In genomic region chr16:29734324-29734723, GRCm38 (mm10) we compare ENCODE assay signal across 7 mouse cellular contexts.
DNase-seq lines count a peak whose midpoint lies in the region; ATAC-seq and TF ChIP-seq lines count a peak whose summit lies in the region.

No protein-coding gene starts in this region.

- no peaks in the 10 kb centered on the region for H3K4me1 ChIP-seq in MEL (ENCODE audit: control insufficient read depth in 1 of 2, insufficient read depth in 2 of 2, low read length in 2 of 2)
- H3K4me1 ChIP-seq in heart, embryonic 10.5 days, result peaks cover 49% of the 10 kb centered on the region
- peaks cover 11% of the 10 kb centered on the region for H3K4me1 ChIP-seq in liver, postnatal 0 days (ENCODE audit: insufficient read depth)
- H3K4me1 ChIP-seq in olfactory bulb, adult 2 months (ENCODE audit: control insufficient read depth, insufficient read depth, low read length), result peaks cover 11% of the 10 kb centered on the region

- TF ChIP-seq POLR2A in MEL (IDR thresholded peaks at IDR 0.05; ENCODE audit: control insufficient read depth in 1 of 2, insufficient read depth in 1 of 2, low read depth in 1 of 2, low read length in 2 of 2, poor library complexity in 1 of 2), result no peak
- TF ChIP-seq POLR2A in olfactory bulb, adult 2 months (IDR thresholded peaks at IDR 0.05; ENCODE audit: insufficient read depth, low read depth, low read length), result no peak

- H3K4me2 ChIP-seq in liver, postnatal 0 days (ENCODE audit: low read depth, low read length), result peak overlapping the region; percentile 14; the same call in 1 of the 2 replicates

- TF ChIP-seq EP300 in MEL (IDR thresholded peaks at IDR 0.05; ENCODE audit: low read depth in 1 of 2, low read length in 2 of 2), result no peak
- no peak for TF ChIP-seq EP300 in liver, postnatal 0 days (IDR thresholded peaks at IDR 0.05; ENCODE audit: low read depth)

- WGBS in heart, embryonic 10.5 days, result 5% methylated on average over 1 of the region's 1 CpGs
- 30% methylated on average over 1 of the region's 1 CpGs for WGBS in liver, postnatal 0 days (ENCODE audit: insufficient replicate concordance)
- 5% methylated on average over 1 of the region's 1 CpGs for WGBS in olfactory bulb, adult 2 months

- peaks cover 2 to 4% of the 10 kb centered on the region in 2 experiments for H3K27me3 ChIP-seq in MEL (ENCODE audit: control insufficient read depth in 1 of 2, insufficient read depth in 2 of 2, low read length in 2 of 2)
- H3K27me3 ChIP-seq in heart, embryonic 10.5 days (ENCODE audit: insufficient read depth, poor library complexity, severe bottlenecking), result peaks cover 58% of the 10 kb centered on the region
- H3K27me3 ChIP-seq in liver, postnatal 0 days (ENCODE audit: insufficient read depth, low read length), result no peaks in the 10 kb centered on the region; the same call in 1 of the 2 replicates

- no peak overlapping the region for H3K27ac ChIP-seq in MEL (ENCODE audit: control insufficient read depth, low read depth, low read length)
- peak overlapping the region; percentile 84 for H3K27ac ChIP-seq in heart, embryonic 10.5 days
- H3K27ac ChIP-seq in liver, postnatal 0 days (ENCODE audit: low read depth), result no peak overlapping the region
- no peak overlapping the region for H3K27ac ChIP-seq in olfactory bulb, adult 2 months (ENCODE audit: insufficient read depth, low read depth, low read length)

- no peak overlapping the region for H3K9ac ChIP-seq in MEL (ENCODE audit: control insufficient read depth, low read depth, low read length, poor library complexity, severe bottlenecking)
- H3K9ac ChIP-seq in liver, postnatal 0 days (replicated peaks), result no peak overlapping the region

- peak; percentile 57 for TF ChIP-seq RAD21 in MEL (IDR thresholded peaks at IDR 0.05; ENCODE audit: low read depth, low read length)

- H3K79me2 ChIP-seq in MEL (ENCODE audit: control insufficient read depth, insufficient read depth, low read length, poor library complexity), result no peaks in the 10 kb centered on the region

- H3K9me3 ChIP-seq in MEL (replicated peaks; ENCODE audit: insufficient read depth, low read length), result no peaks in the 10 kb centered on the region
- no peaks in the 10 kb centered on the region for H3K9me3 ChIP-seq in heart, embryonic 10.5 days
- no peaks in the 10 kb centered on the region for H3K9me3 ChIP-seq in liver, postnatal 0 days (ENCODE audit: low read length)

- no peak for ATAC-seq in liver, postnatal 0 days

- H3K36me3 ChIP-seq in MEL (ENCODE audit: control insufficient read depth in 1 of 2, insufficient read depth in 2 of 2, low read length in 2 of 2), result no peaks in the 10 kb centered on the region
- H3K36me3 ChIP-seq in heart, embryonic 10.5 days, result no peaks in the 10 kb centered on the region
- no peaks in the 10 kb centered on the region for H3K36me3 ChIP-seq in liver, postnatal 0 days (replicated peaks; ENCODE audit: insufficient read depth, low read length)

- DNase-seq in A20 (ENCODE audit: low read depth, low spot score), result peak; percentile 44
- DNase-seq in MEL (ENCODE audit: low read depth, low spot score), result peak; percentile 28
- peak; percentile 64 for DNase-seq in embryo, embryonic 11.5 days (ENCODE audit: low read depth, low spot score)
- DNase-seq in heart, embryonic 10.5 days (ENCODE audit: low spot score), result no peak
- peak; percentile 88 for DNase-seq in kidney, adult 9 months
- peak; percentile 27 for DNase-seq in liver, postnatal 0 days

- peak in 2 of 3 experiments; percentile 23 to 45; a peak in 2 of 6 replicates for TF ChIP-seq CTCF in MEL (IDR thresholded peaks at IDR 0.05 in 2 of 3, conservative IDR thresholded peaks at IDR 0.05 in 1 of 3; ENCODE audit: control insufficient read depth in 1 of 3, insufficient read depth in 1 of 3, low read depth in 2 of 3, low read length in 3 of 3, poor library complexity in 1 of 3, severe bottlenecking in 1 of 3)
- TF ChIP-seq CTCF in liver, postnatal 0 days (IDR thresholded peaks at IDR 0.05; ENCODE audit: low read depth), result peak; percentile 72
- peak; percentile 38; the same call in 1 of the 2 replicates for TF ChIP-seq CTCF in olfactory bulb, adult 2 months (IDR thresholded peaks at IDR 0.05; ENCODE audit: insufficient read depth, low read depth, low read length)

- H3K4me3 ChIP-seq in MEL (ENCODE audit: control insufficient read depth in 1 of 2, insufficient read depth in 1 of 2, low read depth in 2 of 2, low read length in 2 of 2), result no peak overlapping the region
- 0 out of 2 replicates have a peak overlapping the region, but pooled peaks have one; percentile 8 for H3K4me3 ChIP-seq in heart, embryonic 10.5 days
- H3K4me3 ChIP-seq in liver, postnatal 0 days (ENCODE audit: low read depth, low read length), result no peak overlapping the region
- no peak overlapping the region for H3K4me3 ChIP-seq in olfactory bulb, adult 2 months (ENCODE audit: insufficient read depth, low read depth, low read length)

TF ChIP-seq in MEL, 35 proteins besides CTCF, POLR2A, EP300 and RAD21:
- no peak for TF ChIP-seq TCF12 (IDR thresholded peaks at IDR 0.05; ENCODE audit: low read depth, low read length)
- peak; percentile 46 for TF ChIP-seq SMC3 (IDR thresholded peaks at IDR 0.05; ENCODE audit: low read depth, low read length)
- no peak for TF ChIP-seq ETS1 (IDR thresholded peaks at IDR 0.05; ENCODE audit: low read depth, low read length)
- no peak for TF ChIP-seq GATA1 (IDR thresholded peaks at IDR 0.05; ENCODE audit: low read depth, low read length)
- TF ChIP-seq MYC (IDR thresholded peaks at IDR 0.05; ENCODE audit: low read depth, low read length), result no peak
- peak; percentile 27; the same call in 1 of the 2 replicates for TF ChIP-seq ZC3H11A (IDR thresholded peaks at IDR 0.05; ENCODE audit: low read depth, low read length)
- no peak for TF ChIP-seq MAX (IDR thresholded peaks at IDR 0.05; ENCODE audit: low read length)
- TF ChIP-seq ZMIZ1 (IDR thresholded peaks at IDR 0.05; ENCODE audit: low read depth, low read length), result no peak
- TF ChIP-seq NELFE (IDR thresholded peaks at IDR 0.05; ENCODE audit: low read depth, low read length), result no peak
- TF ChIP-seq BHLHE40 (IDR thresholded peaks at IDR 0.05; ENCODE audit: borderline replicate concordance, low read depth, low read length), result no peak
- TF ChIP-seq POLR2AphosphoS5 (IDR thresholded peaks at IDR 0.05; ENCODE audit: borderline replicate concordance, low read depth, low read length), result no peak
